Mouse (Mus musculus): ENCODE measurements around the gene Cnfn.
A peak's percentile ranks its signal among the peaks of the same experiment; 100 is the strongest.

Gene Cnfn

GRCm38 (mm10) chr7:25395186-25395557 lies 25.6 kb upstream of the Cnfn start:
- DNase-seq (ENCODE audit: low read depth, low spot score), result peak; percentile 75
- Histone ChIP-seq H3K36me3 (ENCODE audit: control insufficient read depth, insufficient read depth, low read length, poor library complexity, severe bottlenecking) (no peaks in the 10 kb centered on the region), H3K27me3 (ENCODE audit: control insufficient read depth, insufficient read depth, low read length, poor library complexity, severe bottlenecking) (no peaks in the 10 kb centered on the region)

DNA sequence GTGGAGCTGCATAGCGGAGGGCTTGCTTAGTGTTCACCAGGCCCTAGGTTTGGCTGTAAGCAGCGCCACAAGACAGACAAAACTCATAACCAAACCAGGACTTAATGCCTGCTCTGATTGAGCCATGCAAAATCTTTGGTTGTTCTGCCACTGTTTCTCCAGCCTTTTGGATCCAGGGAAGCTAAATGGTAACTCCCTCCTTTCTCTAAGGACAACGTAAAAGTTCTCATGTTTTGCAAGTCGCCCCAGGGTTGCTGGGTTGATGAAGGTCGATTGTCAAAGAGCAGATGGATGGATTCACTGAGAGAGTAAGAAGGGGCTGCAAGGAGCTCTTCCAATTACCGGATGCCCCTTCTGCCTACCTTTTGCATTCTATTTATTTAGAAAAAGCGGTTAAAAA lies 25.2 kb upstream of the Cnfn start:
- Histone ChIP-seq H3K36me3 (ENCODE audit: control insufficient read depth, insufficient read depth, low read length, poor library complexity, severe bottlenecking) (no peaks in the 10 kb centered on the region), H3K27me3 (ENCODE audit: control insufficient read depth, insufficient read depth, low read length, poor library complexity, severe bottlenecking) (no peaks in the 10 kb centered on the region)
- DNase-seq (ENCODE audit: low read depth, low spot score), result no peak

DNA sequence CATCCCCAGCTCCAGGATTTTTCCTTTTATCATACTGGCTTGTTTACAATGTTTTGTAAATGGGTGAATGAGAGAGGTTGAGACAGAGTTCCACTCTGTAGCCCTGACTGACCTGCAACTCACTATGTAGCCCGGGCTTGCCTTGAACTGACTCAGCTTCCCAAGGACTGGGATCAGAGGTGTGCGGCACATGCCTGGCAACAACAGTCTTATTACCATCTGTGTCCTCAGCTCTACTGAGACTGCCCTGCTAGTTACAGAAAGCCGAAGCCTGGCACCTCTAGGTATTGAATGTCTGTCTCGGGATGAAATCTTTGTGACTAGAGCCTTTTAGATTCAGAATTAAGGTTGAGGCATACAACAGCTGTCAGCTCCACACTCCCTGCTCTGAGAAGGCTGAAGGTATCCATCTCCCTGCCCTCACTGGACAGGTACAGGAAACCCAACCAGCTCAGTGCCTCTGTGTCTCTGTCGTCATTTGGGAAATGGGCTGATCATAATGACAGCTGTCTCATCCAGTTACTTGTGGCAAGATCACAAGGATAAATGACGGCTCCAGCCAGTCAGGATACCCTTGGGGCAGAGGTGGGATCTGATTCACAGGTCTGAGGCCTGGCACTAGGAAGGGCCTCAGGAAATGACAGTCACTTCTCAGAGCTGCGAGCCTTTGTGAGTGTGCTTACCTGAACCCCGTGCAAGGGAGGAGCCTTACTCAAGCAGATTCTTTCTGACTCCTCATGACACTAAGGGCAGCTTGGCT lies 24.1 kb upstream of the Cnfn start:
- Histone ChIP-seq H3K27me3 (ENCODE audit: control insufficient read depth, insufficient read depth, low read length, poor library complexity, severe bottlenecking) (no peaks in the 10 kb centered on the region), H3K36me3 (ENCODE audit: control insufficient read depth, insufficient read depth, low read length, poor library complexity, severe bottlenecking) (no peaks in the 10 kb centered on the region; the same call in 1 of the 2 replicates)
- no peak for DNase-seq (ENCODE audit: low read depth, low spot score)

- no peak for DNase-seq (ENCODE audit: low read depth, low spot score)
- Histone ChIP-seq H3K27me3 (ENCODE audit: control insufficient read depth, insufficient read depth, low read length, poor library complexity, severe bottlenecking) (no peaks in the 10 kb centered on the region), H3K36me3 (ENCODE audit: control insufficient read depth, insufficient read depth, low read length, poor library complexity, severe bottlenecking) (no peaks in the 10 kb centered on the region; the same call in 1 of the 2 replicates)
Observed at GRCm38 (mm10) chr7:25392851-25393250, 23.3 kb upstream of the Cnfn start.

DNA sequence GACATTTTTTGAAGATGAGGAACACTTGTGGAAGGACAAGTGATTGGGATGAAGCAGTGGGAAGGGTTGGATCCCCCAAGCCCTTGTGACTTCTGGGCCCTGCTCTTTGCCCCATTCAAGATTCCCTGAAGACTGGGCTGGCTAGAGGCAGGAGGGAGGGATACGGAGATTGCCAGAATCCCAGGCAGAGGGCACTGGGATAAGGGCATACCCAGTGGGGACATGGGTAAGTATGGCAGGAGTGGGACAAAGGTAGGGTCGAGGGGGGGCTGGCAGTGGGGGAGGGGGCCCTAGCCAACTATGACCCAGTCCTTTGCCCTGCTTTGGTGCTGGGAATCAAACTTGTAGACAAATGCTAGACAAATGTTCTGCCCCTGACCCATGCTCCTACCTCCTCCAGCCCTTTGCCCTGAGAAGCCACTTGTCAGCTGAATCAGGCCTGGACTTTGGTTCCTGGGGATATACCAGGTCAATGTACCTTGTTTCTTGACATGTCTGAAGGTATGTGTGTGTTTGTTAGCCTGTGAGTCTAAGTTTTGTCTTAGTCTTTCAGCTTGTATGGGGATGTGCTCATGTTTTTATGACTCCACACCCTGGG lies 22.4 kb upstream of the Cnfn start:
- H3K27me3 ChIP-seq (ENCODE audit: control insufficient read depth, insufficient read depth, low read length, poor library complexity, severe bottlenecking), result no peaks in the 10 kb centered on the region
- H3K36me3 ChIP-seq (ENCODE audit: control insufficient read depth, insufficient read depth, low read length, poor library complexity, severe bottlenecking), result peaks cover 5% of the 10 kb centered on the region; the same call in 1 of the 2 replicates
- no peak for DNase-seq (ENCODE audit: low read depth, low spot score)

DNA sequence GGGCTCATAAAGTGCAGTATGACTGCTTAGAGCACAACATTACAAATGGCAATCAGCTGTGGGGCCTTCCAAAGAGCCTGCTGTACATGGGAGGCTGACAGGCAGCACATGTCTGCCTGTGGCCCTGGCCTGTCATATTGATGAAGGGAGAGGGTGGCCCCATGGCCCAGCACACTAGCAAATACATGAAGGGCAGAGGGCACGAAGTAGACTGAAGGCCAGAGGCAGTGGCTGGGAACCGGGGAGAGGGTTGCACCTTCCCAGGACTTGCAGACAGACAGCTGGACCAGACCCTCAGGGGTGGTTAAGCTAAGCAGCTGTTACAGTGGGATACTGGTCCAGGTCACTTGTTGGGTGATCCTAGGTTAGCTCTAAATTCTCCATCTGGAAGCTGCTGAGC lies 21.5 kb upstream of the Cnfn start:
- DNase-seq (ENCODE audit: low read depth, low spot score), result no peak
- Histone ChIP-seq H3K36me3 (ENCODE audit: control insufficient read depth, insufficient read depth, low read length, poor library complexity, severe bottlenecking) (peaks cover 6% of the 10 kb centered on the region; the same call in 1 of the 2 replicates), H3K27me3 (ENCODE audit: control insufficient read depth, insufficient read depth, low read length, poor library complexity, severe bottlenecking) (no peaks in the 10 kb centered on the region)

- DNase-seq (ENCODE audit: low read depth, low spot score), result no peak
- Histone ChIP-seq H3K36me3 (ENCODE audit: control insufficient read depth, insufficient read depth, low read length, poor library complexity, severe bottlenecking) (peaks cover 6% of the 10 kb centered on the region; the same call in 1 of the 2 replicates), H3K27me3 (ENCODE audit: control insufficient read depth, insufficient read depth, low read length, poor library complexity, severe bottlenecking) (no peaks in the 10 kb centered on the region)
Observed at GRCm38 (mm10) chr7:25390054-25390770, 20.7 kb upstream of the Cnfn start.

GRCm38 (mm10) chr7:25388916-25389315 lies 19.4 kb upstream of the Cnfn start:
- H3K27me3 ChIP-seq (ENCODE audit: control insufficient read depth, insufficient read depth, low read length, poor library complexity, severe bottlenecking), result no peaks in the 10 kb centered on the region
- no peak for DNase-seq (ENCODE audit: low read depth, low spot score)
- peaks cover 8% of the 10 kb centered on the region for H3K36me3 ChIP-seq (ENCODE audit: control insufficient read depth, insufficient read depth, low read length, poor library complexity, severe bottlenecking)

DNA sequence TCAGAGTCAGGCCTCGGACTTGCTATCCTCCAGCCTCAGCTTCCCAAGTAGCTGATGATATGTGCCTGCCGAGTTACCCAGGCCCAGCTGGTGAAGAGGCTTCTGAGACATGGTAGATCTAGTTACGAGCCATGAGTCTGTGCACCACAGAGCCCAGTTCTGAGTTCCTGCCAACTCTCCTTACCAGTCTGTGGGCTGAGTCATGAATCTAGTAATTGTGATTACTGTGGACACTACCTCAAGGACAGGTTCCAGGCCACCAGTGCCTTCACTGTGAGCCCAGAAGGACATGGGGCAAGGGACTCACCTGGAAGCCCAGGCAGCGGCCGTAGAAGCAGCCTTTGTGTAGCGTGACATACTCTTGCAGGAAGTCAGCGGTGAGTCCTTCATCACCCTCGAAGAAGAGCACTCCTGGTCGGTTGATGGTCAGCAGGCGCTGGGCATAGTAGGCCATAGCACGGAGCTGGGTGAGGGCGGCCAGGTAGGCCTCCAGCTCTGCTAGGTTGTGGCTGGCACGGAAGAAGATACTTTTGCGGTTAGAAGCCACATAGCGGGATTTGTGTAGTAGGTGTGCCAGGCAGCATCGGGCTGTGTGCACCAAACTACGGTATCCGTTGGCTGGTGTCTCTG lies 18.4 kb upstream of the Cnfn start:
- Histone ChIP-seq H3K27me3 (ENCODE audit: control insufficient read depth, insufficient read depth, low read length, poor library complexity, severe bottlenecking) (no peaks in the 10 kb centered on the region), H3K36me3 (ENCODE audit: control insufficient read depth, insufficient read depth, low read length, poor library complexity, severe bottlenecking) (peaks cover 9% of the 10 kb centered on the region)
- no peak for DNase-seq (ENCODE audit: low read depth, low spot score)

- no peaks in the 10 kb centered on the region for H3K27me3 ChIP-seq (ENCODE audit: control insufficient read depth, insufficient read depth, low read length, poor library complexity, severe bottlenecking)
- peak; percentile 73 for DNase-seq (ENCODE audit: low read depth, low spot score)
- H3K36me3 ChIP-seq (ENCODE audit: control insufficient read depth, insufficient read depth, low read length, poor library complexity, severe bottlenecking), result peaks cover 9% of the 10 kb centered on the region
Observed at GRCm38 (mm10) chr7:25385850-25386555, 16.5 kb upstream of the Cnfn start.

- Histone ChIP-seq H3K27me3 (ENCODE audit: control insufficient read depth, insufficient read depth, low read length, poor library complexity, severe bottlenecking) (no peaks in the 10 kb centered on the region), H3K36me3 (ENCODE audit: control insufficient read depth, insufficient read depth, low read length, poor library complexity, severe bottlenecking) (peaks cover 9% of the 10 kb centered on the region)
- no peak for DNase-seq (ENCODE audit: low read depth, low spot score)
Observed at GRCm38 (mm10) chr7:25385259-25385658, 15.7 kb upstream of the Cnfn start.

DNA sequence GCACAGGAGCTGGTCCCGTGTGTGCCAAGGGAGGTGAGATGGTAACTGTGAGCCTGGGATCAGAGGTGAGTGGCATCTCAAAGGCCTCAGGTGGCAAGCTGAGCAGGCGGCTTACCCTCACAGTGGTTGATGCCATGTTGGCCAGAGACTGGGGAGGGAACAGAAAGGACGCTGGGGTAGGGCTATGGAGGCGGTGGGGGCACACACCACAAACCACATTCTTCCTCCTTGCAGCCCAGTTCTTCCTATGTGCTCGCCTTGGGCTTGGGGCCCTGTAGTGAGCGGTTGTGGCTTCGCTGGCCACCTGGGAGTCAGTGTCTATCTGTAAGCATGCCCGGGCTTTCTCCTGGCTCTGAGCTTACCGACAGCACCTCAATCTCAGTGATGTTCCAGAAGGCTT lies 15.3 kb upstream of the Cnfn start:
- Histone ChIP-seq H3K36me3 (ENCODE audit: control insufficient read depth, insufficient read depth, low read length, poor library complexity, severe bottlenecking) (peaks cover 9% of the 10 kb centered on the region), H3K27me3 (ENCODE audit: control insufficient read depth, insufficient read depth, low read length, poor library complexity, severe bottlenecking) (no peaks in the 10 kb centered on the region)
- peak; percentile 24 for DNase-seq (ENCODE audit: low read depth, low spot score)

GRCm38 (mm10) chr7:25384318-25384717 lies 14.8 kb upstream of the Cnfn start:
- Histone ChIP-seq H3K36me3 (ENCODE audit: control insufficient read depth, insufficient read depth, low read length, poor library complexity, severe bottlenecking) (peaks cover 9% of the 10 kb centered on the region), H3K27me3 (ENCODE audit: control insufficient read depth, insufficient read depth, low read length, poor library complexity, severe bottlenecking) (no peaks in the 10 kb centered on the region)
- DNase-seq (ENCODE audit: low read depth, low spot score), result no peak

DNA sequence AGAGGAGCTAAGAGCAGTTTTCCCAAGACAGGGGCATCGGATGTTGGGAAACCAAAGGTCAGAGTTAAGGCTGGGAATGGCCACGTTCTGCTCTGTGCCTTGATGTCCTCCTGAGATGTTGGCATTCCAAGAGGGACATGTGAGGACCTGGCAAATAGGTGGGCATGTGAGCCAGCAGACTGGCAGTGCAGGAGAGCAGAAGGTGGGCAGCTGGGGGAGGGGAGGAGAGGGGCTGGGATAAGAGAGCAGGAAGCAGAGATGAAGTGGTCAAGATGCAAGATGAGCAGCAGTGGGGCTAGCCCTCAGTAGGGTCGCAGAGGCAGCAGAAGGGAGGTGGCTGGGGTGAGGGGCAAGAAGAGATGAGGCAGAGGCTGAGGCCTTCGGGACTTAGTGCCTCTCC lies 14.4 kb upstream of the Cnfn start:
- no peaks in the 10 kb centered on the region for H3K27me3 ChIP-seq (ENCODE audit: control insufficient read depth, insufficient read depth, low read length, poor library complexity, severe bottlenecking)
- no peak for DNase-seq (ENCODE audit: low read depth, low spot score)

More for the DNA sequence above, 14.4 kb upstream of the Cnfn start:
- peaks cover 9% of the 10 kb centered on the region for H3K36me3 ChIP-seq (ENCODE audit: control insufficient read depth, insufficient read depth, low read length, poor library complexity, severe bottlenecking)

Data from splenic B cell, adult 2 months (primary cell).